Mouse (Mus musculus) cerebellum, adult (tissue): Measurements from ENCODE around the gene Eef2.
"Not testable (repeated sequence)": the region's sequence is repeated elsewhere in the genome, so short reads cannot be mapped to it uniquely, and the experiment has no call there.

Experiments
- ATAC-seq: cut with Nextera tagmentation; 2 replicates; pipeline ENCODE4 v1.9.2; 2017; ENCODE audit warnings: mild to moderate bottlenecking, moderate library complexity, mixed read lengths; ENCODE audit not compliant: insufficient number of reproducible peaks, low FRiP score, low TSS enrichment

Gene Eef2

GRCm38 (mm10) chr10:81196470-81197065 lies 20.1 kb downstream of the Eef2 start:
- ATAC-seq = no peak

- no peak for ATAC-seq
Measured at GRCm38 (mm10) chr10:81197305-81197704, 20.9 kb downstream of the Eef2 start.

GRCm38 (mm10) chr10:81198230-81198629 lies 21.8 kb downstream of the Eef2 start:
- ATAC-seq = no peak

GRCm38 (mm10) chr10:81198990-81199389 lies 22.6 kb downstream of the Eef2 start:
- no peak for ATAC-seq

DNA sequence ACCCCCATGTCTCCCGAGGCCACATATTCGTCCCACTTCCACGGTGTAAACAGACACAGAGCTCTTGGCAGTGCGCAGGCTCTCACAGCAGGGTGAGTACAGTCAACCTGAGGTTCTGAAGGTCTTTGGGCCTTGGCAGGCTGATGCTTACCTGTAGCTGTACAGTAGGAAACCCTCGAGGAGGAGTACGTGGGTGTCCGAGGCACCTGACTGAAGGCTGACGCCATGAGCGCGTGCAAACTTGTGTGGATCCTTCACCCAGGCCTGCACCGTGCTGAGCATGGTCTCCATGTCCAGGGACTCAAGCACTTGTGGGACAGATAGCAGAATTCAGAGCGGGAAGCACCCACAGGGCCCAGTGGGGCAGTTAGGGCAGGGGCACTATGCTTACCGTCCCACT lies 23.7 kb downstream of the Eef2 start:
- no peak for ATAC-seq

DNA sequence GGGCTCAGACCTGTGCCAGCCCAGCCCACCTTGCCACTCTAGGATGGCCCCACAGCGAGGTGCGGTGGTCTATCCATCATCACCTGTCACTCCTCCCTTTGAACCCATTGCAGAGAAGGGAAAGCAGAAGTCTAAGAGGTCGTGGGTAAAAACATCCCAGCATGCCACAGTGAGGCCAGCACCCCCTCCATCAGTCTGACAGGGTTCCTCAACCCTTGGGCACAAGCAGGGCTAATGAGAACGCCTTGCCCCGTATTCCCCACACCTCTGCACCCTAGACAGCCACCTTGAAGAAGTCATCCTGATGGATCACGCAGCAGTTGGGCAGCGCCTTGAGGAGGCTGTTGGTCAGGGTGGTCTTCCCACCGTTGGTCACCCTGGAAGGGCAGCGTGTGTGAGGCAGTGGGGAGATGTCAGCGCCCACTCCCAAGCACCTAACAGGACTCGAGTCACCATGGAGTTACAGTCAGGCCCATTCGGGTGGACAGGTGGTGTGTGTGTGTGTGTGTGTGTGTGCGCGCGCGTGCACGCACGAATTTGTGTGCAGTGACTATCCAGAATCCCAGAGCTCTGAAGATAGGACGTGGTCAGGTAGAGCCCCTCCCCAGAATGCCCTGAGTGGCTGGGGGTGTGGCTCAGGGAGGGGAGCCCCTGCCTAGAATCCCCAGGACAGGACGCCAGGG lies 24.3 kb downstream of the Eef2 start:
- no peak for ATAC-seq

DNA sequence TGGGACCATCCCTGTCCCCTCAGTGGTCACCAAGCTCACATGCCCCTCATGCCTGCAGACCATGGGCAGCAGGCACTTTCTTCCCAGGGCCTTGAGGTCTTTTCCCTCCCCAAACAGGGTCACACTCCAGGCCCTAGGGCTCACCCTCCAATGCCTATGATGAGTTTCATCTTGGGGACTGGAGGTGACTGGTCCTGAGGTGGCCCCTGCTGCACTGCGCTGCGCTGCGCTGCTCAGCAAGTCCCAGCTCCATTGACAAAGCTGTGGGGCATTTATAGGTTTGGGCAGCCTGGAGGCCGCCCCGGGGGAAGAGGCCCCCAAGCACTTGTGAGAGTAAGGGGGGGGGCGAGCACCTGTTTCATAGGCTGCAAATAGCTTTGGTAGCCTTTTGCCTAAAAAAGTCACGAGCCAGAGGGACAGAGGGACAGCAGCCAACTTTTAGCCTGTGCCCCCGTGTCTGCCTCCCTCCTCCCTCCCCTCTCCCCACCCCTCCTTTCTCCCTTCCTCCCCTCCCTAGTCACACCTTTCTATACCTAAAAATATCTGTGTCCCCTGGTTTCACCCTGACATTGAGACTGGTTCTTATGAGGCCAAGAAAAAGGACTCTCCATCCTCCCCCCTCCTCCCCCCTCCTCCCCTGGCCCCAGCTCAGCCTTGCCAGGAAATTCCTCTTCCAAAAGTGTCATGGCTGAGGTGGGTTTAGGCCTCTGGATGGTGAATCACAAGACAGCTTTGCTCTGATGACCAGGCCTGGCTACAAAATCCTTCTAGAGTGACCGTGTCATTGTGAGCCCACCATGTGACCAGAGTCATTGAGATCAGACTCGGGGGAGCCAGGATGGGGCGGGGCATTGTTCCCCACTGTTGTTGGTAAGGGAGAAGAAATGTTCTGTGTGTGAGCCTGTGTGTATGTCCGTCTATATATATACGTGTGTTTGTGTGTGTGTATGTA lies 25.7 kb downstream of the Eef2 start, which contains the start of gene Nmrk2:
TSS of gene Nmrk2 (minus strand) at position 245 of the 952 bp plus-strand sequence.
- no peak for ATAC-seq

DNA sequence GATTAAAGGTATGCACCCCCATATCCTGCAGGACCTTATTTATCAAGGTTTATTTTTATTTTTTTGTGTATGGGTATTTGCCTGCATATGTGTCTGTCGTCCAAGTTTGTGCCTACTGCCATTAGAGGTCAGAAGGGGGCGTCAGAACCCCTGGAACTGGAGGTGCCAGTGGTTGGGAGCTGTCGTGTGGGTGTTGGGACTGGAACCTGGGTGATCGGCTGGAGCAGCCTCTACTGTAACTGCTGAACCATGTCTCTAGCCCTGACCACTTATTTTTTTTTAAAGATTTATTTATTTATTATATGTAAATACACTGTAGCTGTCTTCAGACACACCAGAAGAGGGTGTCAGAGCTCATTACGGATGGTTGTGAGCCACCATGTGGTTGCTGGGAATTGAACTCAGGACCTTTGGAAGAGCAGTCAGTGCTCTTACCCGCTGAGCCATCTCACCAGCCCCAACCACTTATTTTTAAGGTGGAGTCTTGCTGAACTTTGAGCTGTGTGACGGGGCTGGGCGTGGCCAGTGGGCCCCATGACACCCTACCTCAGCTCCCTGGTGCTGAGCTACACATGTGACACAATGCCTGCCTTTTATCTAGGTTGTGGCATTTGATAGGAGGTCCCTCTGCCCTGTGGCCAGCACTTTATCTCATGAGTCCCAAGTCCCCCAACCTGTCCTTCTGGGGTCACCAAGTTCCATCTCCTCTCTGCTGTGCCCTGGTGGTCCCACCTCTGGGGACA lies 26.7 kb downstream of the Eef2 start:
- no peak for ATAC-seq

DNA sequence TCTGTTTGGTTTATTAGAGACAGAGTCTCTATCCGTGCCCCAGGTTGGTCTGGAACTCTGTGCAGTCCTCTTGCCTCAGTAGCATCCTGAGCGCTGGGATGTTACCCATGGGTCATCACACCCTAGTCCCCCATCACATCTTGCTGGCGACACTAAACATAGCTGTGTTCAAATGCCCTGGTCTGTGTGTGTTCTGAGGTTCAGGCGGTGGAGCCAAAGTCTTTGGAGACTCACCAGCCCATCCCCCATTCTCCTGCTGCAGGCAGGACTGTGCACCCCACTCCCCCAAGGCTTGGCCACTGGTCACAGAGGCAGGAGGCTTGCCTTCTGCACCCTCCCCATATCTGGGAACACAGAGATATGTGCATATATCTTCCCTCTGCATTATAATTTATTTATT lies 27.7 kb downstream of the Eef2 start:
- no peak for ATAC-seq

DNA sequence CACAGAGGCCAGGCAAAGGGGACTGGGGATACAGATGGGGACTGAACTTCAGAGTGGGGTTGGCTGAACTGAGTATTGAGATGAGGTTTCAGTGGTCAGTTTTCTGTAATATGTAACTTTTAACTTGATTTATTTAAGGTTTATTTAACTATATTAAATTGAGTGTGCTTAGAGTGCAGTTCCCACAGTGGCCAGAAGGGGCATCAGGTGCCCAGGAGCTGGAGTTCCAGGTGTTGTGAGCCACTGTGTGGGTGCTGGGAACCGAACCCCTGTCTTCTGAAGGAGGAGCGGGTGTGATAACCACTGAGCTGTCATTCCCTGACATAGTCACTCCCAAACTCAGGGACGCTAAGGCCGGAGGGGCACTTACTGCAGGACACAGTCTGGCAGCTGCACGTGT lies 33.7 kb downstream of the Eef2 start:
- no peak for ATAC-seq

DNA sequence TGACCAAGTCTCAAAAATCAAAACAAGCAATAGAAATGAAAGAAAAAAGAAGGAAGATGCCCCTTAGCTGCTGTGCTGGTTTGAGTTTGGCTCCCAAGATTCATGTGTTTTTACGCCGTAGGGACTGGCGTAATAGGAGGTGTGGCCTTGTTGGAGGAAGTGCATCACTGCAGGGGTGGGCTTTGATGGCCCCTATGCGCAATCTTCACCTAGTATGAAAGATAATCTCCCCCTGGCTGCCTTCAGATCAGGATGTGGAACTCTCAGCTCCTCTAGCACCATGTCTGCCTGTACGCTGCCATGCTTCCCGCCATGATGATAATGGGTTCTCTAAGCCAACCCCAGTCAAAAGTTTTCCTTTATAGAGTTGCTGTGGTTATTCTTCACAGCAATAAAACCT lies 39.8 kb downstream of the Eef2 start:
- no peak for ATAC-seq

DNA sequence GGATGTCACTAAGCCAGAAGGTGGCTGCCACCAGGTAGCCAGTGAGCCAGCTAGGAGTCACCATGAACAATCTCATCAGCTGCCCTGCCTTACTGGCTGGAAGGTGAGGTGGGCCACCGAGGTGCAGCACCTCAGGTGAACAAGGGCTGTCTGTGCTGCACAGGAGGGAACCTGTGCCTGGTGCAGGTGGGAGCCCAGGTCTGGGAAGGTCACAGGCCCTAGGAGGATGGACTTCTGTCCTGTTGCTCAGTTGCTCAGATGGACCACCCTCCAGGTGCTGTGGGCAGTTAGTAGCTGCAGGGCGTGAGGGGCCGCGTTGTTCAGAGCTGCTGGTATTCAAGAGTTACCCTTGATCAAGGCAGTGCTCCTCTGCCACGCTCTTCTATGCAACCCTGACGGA lies 40.4 kb downstream of the Eef2 start:
- ATAC-seq = no peak; the same call in 1 of the 2 replicates

DNA sequence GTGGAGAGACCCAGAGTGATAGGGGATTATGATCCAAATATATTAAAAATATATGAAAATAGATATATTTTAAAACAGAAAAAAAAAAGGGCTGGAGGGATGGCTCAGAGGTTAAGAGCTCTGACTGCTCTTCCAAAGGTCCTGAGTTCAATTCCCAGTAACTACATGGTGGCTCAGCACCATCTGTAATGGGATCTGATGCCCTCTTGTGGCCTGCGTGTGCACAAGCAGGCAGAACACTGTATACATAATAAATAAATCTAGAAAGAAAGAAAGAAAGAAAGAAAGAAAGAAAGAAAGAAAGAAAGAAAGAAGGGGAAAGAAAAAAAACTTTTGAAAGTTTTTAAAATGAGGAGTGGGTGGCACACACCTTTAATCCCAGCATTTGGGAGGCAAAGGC lies 40.8 kb downstream of the Eef2 start:
- ATAC-seq = not testable (repeated sequence)

DNA sequence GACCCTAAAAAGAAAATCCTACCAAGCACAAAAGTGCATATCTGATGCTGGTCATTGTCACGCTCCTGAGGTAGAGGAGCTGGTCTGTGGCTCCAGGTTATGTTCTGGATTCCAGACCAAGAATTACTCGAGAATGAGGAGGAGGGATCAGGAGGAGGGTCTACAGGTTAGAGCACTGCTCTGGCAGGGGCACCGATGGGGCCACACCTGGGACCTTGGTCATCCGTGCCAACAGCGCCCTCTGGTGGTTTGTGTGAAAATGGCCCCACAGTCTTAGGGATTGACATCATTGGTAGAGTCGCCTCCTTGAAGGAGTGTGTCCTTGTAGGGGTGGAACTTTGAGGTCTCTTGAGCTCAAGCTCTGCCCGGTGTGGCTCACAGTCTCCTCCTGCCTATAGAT lies 41.5 kb downstream of the Eef2 start:
- peak; percentile 56; the same call in 1 of the 2 replicates for ATAC-seq

- ATAC-seq = no peak
Measured at GRCm38 (mm10) chr10:81221402-81222015, 45.1 kb downstream of the Eef2 start.

DNA sequence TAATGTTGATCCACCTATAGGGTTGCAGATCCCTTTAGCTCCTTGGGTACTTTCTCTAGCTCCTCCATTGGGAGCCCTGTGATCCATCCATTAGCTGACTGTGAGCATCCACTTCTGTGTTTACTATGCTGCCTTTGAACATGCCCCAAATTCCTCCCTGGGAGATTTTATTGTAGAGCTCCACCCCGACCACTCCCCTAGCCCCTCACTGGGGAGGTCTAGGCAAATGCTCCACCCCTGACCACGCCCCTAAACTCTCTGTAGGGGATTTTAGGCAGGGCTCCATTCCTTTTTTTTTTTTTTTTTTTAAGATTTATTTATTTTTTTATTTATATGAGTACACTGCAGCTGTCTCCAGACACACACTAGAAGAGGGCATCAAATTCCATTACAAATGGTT lies 47.3 kb downstream of the Eef2 start:
- not testable (repeated sequence) for ATAC-seq

GRCm38 (mm10) chr10:81229735-81230437 lies 53.5 kb downstream of the Eef2 start:
- ATAC-seq = no peak

- peak; percentile 83 for ATAC-seq
Measured at GRCm38 (mm10) chr10:81230438-81231332, 54.3 kb downstream of the Eef2 start, which contains the start of gene Atcay. TSS of gene Atcay (minus strand) at chr10:81230833.
